Mouse (Mus musculus) T-helper 17 cell (primary cell): Measurements from ENCODE around the gene Capg.

Source experiments
- in situ Hi-C, 2 experiments: fragments of 300-600 bp; cut with MboI, MseI; formaldehyde crosslinking; loops; 1 replicate in 1 of 2; 2 replicates in 1 of 2; pipeline ENCODE4 v1.15.1; 2025; ENCODE audit warnings: high pct_unique_total_duplicates in 2 of 2

The Capg gene

DNA sequence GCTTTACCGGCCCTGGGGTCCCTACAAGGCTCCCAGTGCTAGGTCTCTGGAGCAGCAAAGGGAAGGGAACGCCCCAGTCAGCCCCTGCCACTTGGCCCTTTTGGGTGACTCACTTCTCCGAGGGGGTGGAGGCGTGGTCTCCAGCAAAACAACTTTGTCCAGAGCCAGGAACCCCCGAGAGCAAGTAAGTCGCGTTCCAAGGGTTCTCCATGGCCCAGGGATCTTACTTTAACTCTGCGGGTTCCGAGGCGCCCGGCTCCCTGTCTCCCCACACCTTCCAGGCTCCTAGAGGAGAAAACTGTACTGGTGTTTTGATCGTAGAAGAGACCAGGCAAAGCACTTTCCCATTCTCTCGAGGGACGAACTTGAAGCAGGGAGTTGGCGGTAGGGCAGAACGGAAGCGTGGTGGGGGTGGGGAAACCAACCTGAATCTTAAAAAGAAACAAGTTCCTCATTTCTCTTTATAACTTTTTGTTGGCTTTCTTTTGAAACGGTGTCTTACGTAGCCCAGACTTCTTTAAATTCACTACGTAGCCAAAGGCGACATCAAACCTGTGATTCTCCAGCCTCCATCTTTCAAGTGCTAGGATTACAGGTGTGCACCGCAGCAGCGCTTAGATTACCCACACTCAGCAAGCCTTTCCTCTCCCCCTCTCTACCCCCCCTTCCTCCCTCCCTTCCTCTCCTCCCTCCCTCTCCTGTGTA, at the start of gene Capg:
Gene Capg, plus strand, starts transcription at position 109 of the 705 bp plus-strand sequence.
- in situ Hi-C loops, result no loop called here

DNA sequence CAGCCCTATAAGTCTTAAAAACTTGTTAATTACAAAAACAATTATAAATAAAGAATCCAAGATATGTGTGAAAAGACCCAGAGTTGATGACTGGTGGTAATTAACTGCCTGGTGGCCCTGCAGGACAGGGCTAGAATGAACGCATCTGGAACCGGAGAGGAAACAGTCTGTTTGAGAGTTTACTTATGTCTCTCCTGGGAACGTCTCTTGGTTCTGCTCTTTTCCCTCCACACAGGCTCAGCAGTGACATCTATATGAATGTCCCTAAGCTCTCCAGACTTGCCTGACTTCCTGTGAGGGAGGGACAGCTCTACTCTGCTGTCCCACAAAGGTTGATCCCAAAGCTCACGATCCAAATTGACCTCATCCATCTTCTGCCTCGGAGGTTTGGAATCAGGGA, 45.2 kb upstream of the Capg start:
- in situ Hi-C loops, result no loop called here

- in situ Hi-C loops, result no loop called here
These were observed 40.9 kb upstream of the Capg start for GRCm38 (mm10) chr6:72503309-72503708.

DNA sequence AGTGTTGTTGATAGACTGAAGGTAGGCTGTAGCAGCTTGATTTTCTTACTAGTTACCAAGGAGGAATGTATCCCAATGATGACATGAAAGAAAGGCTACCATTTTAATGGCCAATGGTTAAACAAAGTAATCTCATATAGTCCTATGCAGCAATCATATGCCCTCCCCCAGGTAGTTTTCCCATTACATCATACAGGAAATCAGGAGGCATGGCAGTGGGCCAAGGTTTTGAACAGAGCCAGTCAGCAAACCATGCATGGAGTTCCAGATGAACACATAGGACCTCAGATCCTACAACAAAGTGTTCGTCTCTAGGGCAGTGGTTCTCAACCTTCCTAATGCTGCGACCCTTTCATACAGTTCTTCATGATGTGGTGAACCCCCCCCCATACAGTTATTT, 40.3 kb upstream of the Capg start:
- in situ Hi-C loops, result no loop called here

GRCm38 (mm10) chr6:72506104-72506503, 38.1 kb upstream of the Capg start:
- in situ Hi-C loops, result no loop called here

DNA sequence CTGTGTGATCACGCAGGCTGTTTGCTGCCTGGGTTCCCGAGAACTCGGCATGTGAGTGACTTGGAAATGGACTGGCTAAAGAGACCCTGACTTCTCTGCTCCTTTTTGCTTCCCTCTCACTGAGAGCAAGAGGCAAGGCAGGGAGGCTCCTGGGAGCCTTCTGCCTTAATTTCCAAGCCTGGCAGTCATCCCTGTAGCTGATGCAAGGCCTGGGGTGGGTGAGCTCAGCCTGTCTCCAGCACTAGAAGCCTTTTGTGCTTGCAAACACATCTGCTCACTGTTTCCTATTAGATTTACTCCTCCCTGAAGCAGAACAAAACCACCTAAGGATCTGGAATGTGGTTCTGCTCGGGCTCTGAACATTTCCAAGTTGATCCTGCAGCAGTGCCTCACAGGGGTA, 35.6 kb upstream of the Capg start:
- in situ Hi-C loops, result no loop called here

DNA sequence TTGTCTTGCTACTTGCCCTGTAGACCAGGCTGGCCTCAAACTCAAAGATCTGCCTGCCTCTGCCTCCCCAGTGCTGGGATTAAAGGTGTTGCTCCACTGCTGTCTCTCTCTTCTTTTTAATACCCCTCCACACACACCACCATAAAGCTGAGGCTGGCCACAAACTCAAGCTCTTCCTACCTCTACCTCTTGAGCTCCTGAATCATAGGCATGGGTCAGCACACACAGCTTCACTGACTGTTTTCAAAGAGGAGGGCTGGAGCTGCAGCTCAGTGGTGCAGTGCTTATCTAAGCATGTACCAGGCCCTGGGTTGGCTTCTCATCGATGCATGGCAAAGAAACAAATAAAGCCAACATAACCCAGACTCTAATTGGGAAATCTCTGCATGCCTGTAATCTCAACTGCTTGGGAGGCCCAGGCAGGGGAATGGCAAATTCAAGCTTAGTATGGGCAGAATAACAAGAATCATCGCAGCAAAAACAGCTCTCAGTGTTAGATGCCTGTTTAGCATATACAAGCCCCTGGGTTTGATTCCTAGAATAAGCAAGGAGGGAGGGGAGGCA, 34.2 kb upstream of the Capg start:
- in situ Hi-C loops, result no loop called here

DNA sequence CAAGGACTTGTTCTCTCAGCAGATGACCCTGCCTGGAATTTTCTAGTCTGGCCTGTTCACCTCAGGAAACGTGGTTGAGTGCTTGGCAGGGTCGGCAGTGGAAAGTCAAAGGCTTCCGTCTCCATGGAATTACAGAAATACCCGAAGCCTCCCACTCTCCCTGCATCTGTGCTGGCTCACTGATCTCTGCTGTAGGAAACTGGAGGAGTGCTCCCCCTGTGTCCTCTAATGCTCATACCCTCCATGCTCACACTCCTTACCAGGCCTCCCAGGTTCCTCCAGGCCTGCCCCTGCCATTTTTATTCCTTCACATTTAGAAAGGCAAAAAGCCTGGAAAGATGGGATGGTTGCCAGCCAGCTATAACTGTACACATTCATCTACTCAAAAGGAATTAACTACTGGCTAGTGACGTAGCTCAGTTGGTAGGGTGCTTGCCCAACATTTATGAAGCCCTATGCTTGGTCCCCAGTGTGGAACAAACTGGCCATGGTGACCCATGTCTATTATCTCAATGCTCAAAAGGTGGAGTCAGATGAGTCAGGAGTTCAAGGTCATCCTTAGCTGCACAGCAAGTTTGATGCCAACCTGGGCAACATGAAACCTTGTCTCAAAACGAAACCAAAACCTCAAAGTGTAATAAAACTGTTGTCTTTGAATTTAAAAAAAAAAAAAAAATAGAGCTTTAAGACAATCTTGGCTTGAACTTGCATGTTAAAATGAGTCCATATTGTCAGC, 33.3 kb upstream of the Capg start:
- in situ Hi-C loops, result no loop called here

- in situ Hi-C loops, result no loop called here
These were observed 31.7 kb upstream of the Capg start for GRCm38 (mm10) chr6:72512386-72513070.

DNA sequence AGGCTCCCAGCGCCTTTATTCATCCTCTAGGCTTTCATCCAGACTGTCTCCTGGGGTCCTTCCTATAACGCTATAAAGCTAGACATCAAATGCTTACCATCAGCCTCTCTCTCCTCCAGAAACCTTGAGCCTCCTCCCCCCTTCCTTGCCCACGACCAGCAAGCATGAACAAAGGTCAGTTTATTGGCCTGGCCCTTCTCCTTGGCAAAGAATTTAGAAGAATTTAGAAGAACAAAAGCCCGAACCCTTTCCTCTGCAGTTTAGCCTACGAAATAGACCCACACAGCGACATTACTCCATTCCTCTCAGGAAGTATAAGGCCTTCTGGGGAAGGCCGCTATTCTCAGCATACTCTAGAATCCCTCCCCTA, 31.1 kb upstream of the Capg start:
- in situ Hi-C loops, result no loop called here

DNA sequence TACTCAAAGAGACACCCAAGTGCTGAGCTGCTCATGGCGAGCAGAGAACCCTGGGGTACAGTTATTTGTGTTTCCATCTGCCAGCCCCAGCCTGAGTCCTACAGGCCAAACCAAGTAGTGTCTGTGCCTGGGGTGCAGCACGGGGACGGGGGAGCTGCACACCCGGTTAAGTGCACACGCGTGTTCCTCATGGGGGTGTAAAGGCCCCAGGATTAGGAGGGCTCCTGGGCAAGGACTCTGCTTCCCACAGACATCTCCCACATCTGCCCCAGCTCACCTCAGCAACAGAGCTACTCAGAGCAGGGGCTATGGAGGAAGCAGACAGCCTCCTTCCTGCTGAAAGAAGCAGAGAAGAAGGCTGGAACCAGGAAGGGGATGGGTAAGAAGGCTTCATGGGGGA, 28.5 kb upstream of the Capg start:
- in situ Hi-C loops, result no loop called here

DNA sequence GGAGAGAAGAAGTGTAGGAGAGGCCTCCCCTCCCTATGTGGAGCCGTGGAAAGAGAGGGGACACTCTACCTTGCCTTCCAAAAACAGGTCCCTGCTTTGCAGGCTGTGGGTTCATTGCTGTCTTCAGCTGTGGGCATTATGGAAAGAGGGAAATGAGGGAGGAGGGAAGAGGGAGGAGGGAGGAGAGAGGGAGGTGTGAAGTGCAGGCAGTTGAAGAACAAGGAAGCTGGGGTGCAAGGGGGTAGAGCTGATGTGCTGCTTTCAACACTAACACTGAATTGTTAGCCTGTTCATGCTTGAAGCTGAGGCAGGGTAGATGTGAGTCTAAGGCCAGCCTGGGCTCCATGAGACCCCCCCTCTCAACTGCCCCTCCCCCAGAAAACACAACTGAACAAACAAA, 25.3 kb upstream of the Capg start:
- in situ Hi-C loops, result no loop called here

GRCm38 (mm10) chr6:72519303-72519702, 24.9 kb upstream of the Capg start:
- in situ Hi-C loops, result no loop called here

DNA sequence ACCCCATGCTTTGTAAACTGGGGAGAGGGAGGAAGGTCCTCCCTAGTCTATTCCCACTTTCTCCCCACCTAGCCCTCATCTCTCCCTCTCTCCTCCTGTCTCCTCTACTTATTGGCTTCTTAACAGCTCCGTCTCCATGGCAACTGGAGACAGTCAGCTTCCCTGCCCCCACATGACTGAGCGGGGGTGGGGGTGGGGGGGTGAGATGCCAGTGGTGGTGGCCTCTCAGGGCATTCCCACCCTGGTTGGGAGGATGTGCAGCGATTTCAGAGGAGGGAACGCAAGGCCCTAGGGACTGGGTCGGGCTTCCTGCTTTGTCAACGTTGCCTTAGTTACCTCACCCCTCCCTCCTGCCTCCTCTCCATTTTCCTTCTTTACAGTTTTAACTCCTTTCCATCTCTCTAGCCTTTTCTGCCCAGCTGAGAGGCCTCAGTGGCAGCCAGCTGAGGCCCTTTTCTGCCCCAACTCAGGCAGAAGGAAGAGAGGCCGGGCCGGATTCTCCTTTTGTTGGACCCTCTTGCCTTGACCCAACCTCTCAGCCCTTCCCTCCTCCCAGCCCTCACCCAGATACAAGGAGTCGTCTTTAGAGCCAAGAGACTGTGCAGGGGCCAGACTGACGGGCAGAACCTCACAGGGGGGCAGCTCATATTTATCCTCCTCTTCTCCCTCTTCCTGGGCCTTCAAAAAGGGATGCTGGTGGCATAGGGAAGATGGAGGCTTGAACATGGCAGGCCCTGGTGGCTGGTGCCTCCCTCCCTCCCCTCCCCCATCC, 24.1 kb upstream of the Capg start:
- in situ Hi-C loops, result loop anchor here in 1 of 2 experiments (5.0 kb wide), 1 partner anchor 93 kb away; no protein-coding TSS in a partner anchor

DNA sequence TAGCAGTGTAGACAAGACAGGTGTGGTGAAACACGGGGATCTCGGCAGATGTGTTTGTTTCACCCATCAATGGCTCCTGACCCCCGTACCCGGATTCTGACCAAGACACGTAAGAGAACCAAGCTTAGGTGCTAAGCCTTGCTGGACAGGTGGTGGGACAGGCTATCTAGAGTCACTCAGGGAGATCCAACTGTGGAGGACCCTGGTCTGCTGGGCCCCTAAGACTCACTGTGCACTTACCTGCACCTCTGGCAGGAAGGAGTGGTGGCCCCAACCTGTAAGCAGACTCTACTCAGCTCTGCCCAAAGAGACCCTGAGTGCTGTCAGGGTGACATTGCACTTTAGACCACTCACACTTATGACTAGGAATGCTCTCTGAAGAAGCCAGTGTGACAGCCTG, 23.3 kb upstream of the Capg start:
- in situ Hi-C loops, result loop anchor here in 1 of 2 experiments (5.0 kb wide), 1 partner anchor 94 kb away; no protein-coding TSS in a partner anchor

GRCm38 (mm10) chr6:72521607-72522006, 22.6 kb upstream of the Capg start, which contains the start of gene Sh2d6:
TSS of gene Sh2d6 (minus strand) at chr6:72521707.
- in situ Hi-C loops, result loop anchor here in 1 of 2 experiments (5.0 kb wide), 1 partner anchor 94 kb away; no protein-coding TSS in a partner anchor

DNA sequence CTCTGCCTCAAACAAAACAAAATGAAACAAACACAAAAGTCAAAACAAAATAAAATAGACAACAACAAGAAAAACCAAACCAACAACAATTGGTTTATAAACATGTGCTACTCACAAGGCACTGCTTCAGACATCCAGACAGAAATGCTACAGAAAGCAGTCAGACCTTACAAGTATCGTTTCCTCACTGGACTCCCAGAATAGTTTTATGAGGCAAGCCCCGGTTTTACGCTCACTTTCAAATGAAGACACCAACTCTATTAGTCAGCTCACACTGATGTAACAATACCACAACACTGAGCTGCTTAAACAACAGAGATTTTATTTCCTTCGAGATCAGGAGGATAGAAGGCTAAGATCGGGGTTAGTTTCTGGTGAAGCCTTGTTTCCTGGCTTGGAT, 21.9 kb upstream of the Capg start:
- in situ Hi-C loops, result loop anchor here in 1 of 2 experiments (5.0 kb wide), 1 partner anchor 95 kb away; no protein-coding TSS in a partner anchor

DNA sequence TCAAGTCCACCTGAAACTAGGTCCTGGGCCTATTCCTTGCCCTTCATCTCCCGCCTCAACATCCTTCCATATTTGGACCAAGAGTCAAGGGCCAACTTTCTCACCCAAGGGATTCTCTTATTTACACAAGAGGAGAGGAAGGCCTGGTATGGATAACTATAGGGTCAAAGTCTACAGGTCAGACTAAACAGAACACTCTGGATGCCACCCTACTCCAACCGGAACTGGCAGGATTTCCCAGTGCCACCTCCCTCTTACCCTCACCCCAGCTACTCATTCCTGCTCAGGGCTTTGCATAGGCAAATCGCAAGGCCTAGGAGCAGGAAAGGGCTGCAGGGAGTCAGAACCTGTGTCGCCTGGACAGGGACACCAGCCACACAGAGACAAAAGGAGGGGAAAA, 21.0 kb upstream of the Capg start:
- in situ Hi-C loops, result loop anchor here in 1 of 2 experiments (5.0 kb wide), 1 partner anchor 96 kb away; no protein-coding TSS in a partner anchor

DNA sequence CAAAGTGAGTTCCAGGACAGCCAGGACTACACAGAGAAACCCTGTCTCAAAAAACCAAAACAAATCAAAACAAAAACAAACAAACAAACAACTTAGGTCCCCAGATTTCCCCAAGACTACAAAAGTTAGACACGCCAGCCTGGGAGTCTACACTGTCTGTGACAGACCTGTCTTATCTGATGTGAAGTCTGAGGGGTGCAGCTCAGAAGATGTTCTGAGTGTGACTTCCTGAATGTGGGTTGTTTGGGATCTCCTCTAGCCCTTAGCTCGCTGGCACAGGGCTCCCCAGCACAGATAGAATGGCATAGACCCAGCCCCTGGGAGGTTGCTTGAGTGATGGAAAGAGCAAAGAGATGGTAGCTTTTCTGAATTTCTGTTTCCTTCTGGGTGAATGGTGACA, 20.0 kb upstream of the Capg start:
- in situ Hi-C loops, result loop anchor here in 1 of 2 experiments (5.0 kb wide), 1 partner anchor 97 kb away; no protein-coding TSS in a partner anchor

GRCm38 (mm10) chr6:72527070-72527469, 17.1 kb upstream of the Capg start:
- in situ Hi-C loops, result loop anchor here in 1 of 2 experiments (5.0 kb wide), 2 partner anchors 40 to 100 kb away; no protein-coding TSS in a partner anchor
